Mouse (Mus musculus) megakaryocyte, embryonic 14.5 days (primary cell): ENCODE data around the gene Meioc.

ENCODE experiments used
- FLI1 ChIP-seq: IDR thresholded peaks from 2 replicates; pipeline ENCODE4 v1.6.1; 2012; ENCODE audit warnings: low read length, inconsistent platforms, mixed read lengths
- GATA1 ChIP-seq: IDR thresholded peaks from 3 replicates; pipeline ENCODE4 v1.6.1; 2012; ENCODE audit warnings: mixed read lengths, low read length, inconsistent platforms, borderline replicate concordance

GRCm38 (mm10) chr11:102655888-102656287 is 7.6 kb upstream of the Meioc start:
- TF ChIP-seq GATA1: no peak
- TF ChIP-seq FLI1: no peak
